Mouse (Mus musculus) adrenal gland, postnatal 14 days (tissue): Measurements from ENCODE around the gene 2010111I01Rik. TPM values are rescaled to one million over a fixed set of nuclear protein-coding genes. Genes with fewer than 3 reads are reported as not detected.

ENCODE experiments used
- DNase-seq: peaks from one replicate; pipeline ENCODE4 v3.0.0; 2021; ENCODE audit warnings: mixed read lengths
- total RNA-seq: library from RNA; stranded (reverse); gene quantifications from 2 replicates; pipeline ENCODE4 v1.2.3, GENCODE M21; 2021

2010111I01Rik gene
- total RNA-seq, 1 experiment from 2014 or later: 78.9 TPM

- DNase-seq: no peak
Observed at GRCm38 (mm10) chr13:63152498-63152897, 187.8 kb downstream of the 2010111I01Rik start.

- peak; percentile 16 for DNase-seq
Observed at GRCm38 (mm10) chr13:63153397-63153796, 188.7 kb downstream of the 2010111I01Rik start.

GRCm38 (mm10) chr13:63154851-63155571 is 190.3 kb downstream of the 2010111I01Rik start:
- DNase-seq: no peak

- no peak for DNase-seq
Observed at GRCm38 (mm10) chr13:63156264-63156663, 191.6 kb downstream of the 2010111I01Rik start.

- no peak for DNase-seq
Observed at GRCm38 (mm10) chr13:63170282-63171073, 205.8 kb downstream of the 2010111I01Rik start.

GRCm38 (mm10) chr13:63171347-63172096 is 206.8 kb downstream of the 2010111I01Rik start:
- no peak for DNase-seq

- no peak for DNase-seq
Observed at GRCm38 (mm10) chr13:63172097-63172445, 207.4 kb downstream of the 2010111I01Rik start.

GRCm38 (mm10) chr13:63174252-63175020 is 209.7 kb downstream of the 2010111I01Rik start:
- no peak for DNase-seq

GRCm38 (mm10) chr13:63176131-63176530 is 211.4 kb downstream of the 2010111I01Rik start:
- DNase-seq: no peak

- no peak for DNase-seq
Observed at GRCm38 (mm10) chr13:63177232-63177631, 212.5 kb downstream of the 2010111I01Rik start.

- no peak for DNase-seq
Observed at GRCm38 (mm10) chr13:63180641-63181235, 216.0 kb downstream of the 2010111I01Rik start.

- no peak for DNase-seq
Observed at GRCm38 (mm10) chr13:63184946-63185345, 220.3 kb downstream of the 2010111I01Rik start.

- DNase-seq: no peak
Observed at GRCm38 (mm10) chr13:63186217-63186616, 221.5 kb downstream of the 2010111I01Rik start.

- DNase-seq: no peak
Observed at GRCm38 (mm10) chr13:63186642-63187041, 221.9 kb downstream of the 2010111I01Rik start.

GRCm38 (mm10) chr13:63187145-63188143 is 222.8 kb downstream of the 2010111I01Rik start:
- peak; percentile 21 for DNase-seq

GRCm38 (mm10) chr13:63188306-63188705 is 223.6 kb downstream of the 2010111I01Rik start:
- no peak for DNase-seq

- peak; percentile 45 for DNase-seq
Observed at GRCm38 (mm10) chr13:63188811-63189210, 224.1 kb downstream of the 2010111I01Rik start.

GRCm38 (mm10) chr13:63193423-63193822 is 228.7 kb downstream of the 2010111I01Rik start:
- no peak for DNase-seq

GRCm38 (mm10) chr13:63198038-63198437 is 233.3 kb downstream of the 2010111I01Rik start:
- no peak for DNase-seq

GRCm38 (mm10) chr13:63199588-63199987 is 234.9 kb downstream of the 2010111I01Rik start:
- peak; percentile 30 for DNase-seq
